Mouse (Mus musculus) midbrain, embryonic 10.5 days (tissue): ENCODE data around the gene Carhsp1. TPM values are rescaled to one million over a fixed set of nuclear protein-coding genes. Genes with fewer than 3 reads are reported as not detected.

Source experiments
- DNase-seq: peaks from one replicate; pipeline ENCODE4 v3.0.0-alpha.2; 2017; ENCODE audit warnings: low spot score
- H3K27ac ChIP-seq: fragments of 300-500 bp; sonication (generic); replicated peaks from 2 replicates; pipeline ENCODE4 v1.5.1; 2016; ENCODE audit warnings: mild to moderate bottlenecking
- H3K27me3 ChIP-seq: fragments of 300-500 bp; sonication (generic); 2 replicates; pipeline ENCODE4 v1.6.1; 2016; ENCODE audit warnings: low read depth, mild to moderate bottlenecking; ENCODE audit not compliant: poor library complexity, severe bottlenecking
- H3K36me3 ChIP-seq: fragments of 300-500 bp; sonication (generic); 2 replicates; pipeline ENCODE4 v1.6.1; 2016; ENCODE audit warnings: mild to moderate bottlenecking, moderate library complexity
- H3K4me1 ChIP-seq: fragments of 300-500 bp; sonication (generic); 2 replicates; pipeline ENCODE4 v1.6.1; 2016
- H3K4me3 ChIP-seq: fragments of 300-500 bp; sonication (generic); 2 replicates; pipeline ENCODE4 v1.5.1; 2016; ENCODE audit warnings: mild to moderate bottlenecking, moderate library complexity
- H3K9me3 ChIP-seq: fragments of 300-500 bp; sonication (generic); replicated peaks from 2 replicates; pipeline ENCODE4 v1.6.1; 2016; ENCODE audit warnings: mild to moderate bottlenecking
- whole genome bisulfite sequencing: fragments of 180-500 bp; shearing (Covaris S2); methylation state at CpG from one replicate; pipeline ENCODE4 v1.1.7; 2016; 5-methylcytosine and 5-hydroxymethylcytosine counted together
- polyA plus RNA-seq: library from polyadenylated mRNA; unstranded; fragments of >200 nt; fragmentation: Nextera tagmentation; extraction: Ambion mirVana; gene quantifications from 2 replicates; pipeline ENCODE4 v1.2.1, GENCODE M21; 2016

The Carhsp1 gene
- polyA plus RNA-seq, 1 experiment from 2014 or later, result 197 TPM

DNA sequence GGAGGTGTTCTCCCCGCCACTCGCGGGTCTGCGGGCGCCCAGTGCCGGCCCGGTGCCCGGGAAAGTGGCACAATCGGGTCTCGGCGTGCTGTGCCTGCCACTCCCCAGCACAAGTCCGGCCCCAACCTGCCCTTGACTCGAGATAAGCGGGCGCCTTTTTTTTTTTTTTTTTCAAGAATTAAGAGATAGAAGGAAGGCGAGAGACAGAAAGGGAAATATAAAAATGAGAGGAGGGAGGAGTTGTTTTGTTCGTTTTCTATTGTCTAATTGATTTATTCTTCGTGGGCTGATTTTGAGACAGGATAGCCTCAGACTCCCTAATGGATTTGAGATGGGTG lies 364 bp upstream of the Carhsp1 start:
- H3K9me3 ChIP-seq, result no peaks in the 10 kb centered on the region
- peaks cover 19% of the 10 kb centered on the region for H3K27me3 ChIP-seq
- WGBS, result 1% methylated on average over 18 of the region's 18 CpGs
- DNase-seq, result no peak
- peaks cover 20% of the 10 kb centered on the region for H3K36me3 ChIP-seq
- H3K4me1 ChIP-seq, result peaks cover 56% of the 10 kb centered on the region
- peak overlapping the region; percentile 66 for H3K4me3 ChIP-seq
- peak overlapping the region; percentile 89 for H3K27ac ChIP-seq

DNA sequence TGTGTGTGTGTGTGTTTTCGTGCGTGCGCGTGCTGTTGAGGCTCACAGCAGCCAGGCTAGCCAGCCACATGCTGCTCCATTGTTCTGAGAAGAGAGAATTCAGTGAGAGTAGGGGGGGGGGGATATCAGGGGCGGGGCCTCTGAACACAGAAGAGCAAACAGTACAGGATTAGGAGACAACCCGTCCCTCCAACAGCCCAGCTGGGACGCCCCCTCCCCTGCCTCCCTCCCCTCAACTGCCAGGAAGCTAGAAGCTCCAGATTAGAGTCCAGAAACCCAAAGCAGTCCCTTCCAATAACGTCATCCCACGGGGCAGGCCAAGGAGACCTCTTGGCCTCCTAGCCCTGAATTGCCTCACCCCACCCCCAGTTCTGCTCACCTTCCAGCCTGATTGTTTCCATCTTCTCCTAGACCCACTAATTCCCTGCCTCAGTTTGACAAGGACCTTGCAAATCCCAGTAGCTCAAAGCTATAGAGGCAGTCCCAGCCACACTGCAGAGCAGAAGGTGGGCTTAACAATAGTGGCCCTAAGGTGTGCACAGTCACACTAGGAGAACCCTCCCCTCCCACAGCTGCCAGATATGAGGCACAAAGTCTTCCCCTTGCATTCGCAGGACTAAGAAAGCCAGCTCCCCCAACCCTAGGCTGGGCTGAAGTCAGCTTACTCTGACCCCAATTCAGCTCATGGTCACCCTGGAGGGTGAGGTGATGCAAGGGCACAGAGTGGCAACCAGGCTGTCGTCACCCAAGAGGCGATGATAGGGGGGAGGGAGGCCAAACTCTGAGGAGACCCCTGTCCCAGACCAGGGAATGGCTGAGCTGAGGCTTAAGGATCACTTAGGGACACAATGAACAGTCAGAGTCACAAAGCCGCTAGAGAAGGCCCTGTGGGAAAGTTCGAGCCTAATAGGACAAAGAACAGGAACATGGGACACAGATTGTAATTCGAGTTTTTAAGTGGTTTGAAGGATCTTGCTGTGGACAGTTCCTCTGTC lies 1.6 kb downstream of the Carhsp1 start:
- peaks cover 19% of the 10 kb centered on the region for H3K27me3 ChIP-seq
- H3K9me3 ChIP-seq, result no peaks in the 10 kb centered on the region
- peak; percentile 84 for DNase-seq
- H3K4me3 ChIP-seq, result peak overlapping the region; percentile 66
- peaks cover 70% of the 10 kb centered on the region for H3K4me1 ChIP-seq
- peak overlapping the region; percentile 89 for H3K27ac ChIP-seq
- peaks cover 37% of the 10 kb centered on the region for H3K36me3 ChIP-seq
- 3% methylated on average over 14 of the region's 15 CpGs for WGBS

DNA sequence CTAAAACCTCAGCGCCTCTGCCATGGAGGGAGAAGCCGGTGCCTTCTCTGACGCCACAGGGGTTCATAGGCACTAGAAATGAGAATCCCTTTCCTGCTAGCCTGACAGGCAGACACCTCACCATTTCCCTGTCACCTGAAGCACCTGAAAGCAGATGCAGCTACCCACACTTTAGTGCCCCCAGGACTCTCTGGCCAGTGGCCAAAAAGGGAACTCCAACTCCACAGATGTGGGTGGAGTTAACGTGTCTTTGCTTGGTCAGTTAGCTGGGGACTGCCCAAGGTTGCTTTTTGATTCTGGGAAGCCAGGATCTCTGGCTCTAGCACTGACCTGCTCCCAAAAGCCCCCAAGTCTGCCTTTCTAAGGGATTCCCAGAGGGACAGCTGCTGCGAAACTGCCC lies 2.5 kb downstream of the Carhsp1 start:
- H3K27ac ChIP-seq, result peak overlapping the region; percentile 89
- H3K36me3 ChIP-seq, result peaks cover 45% of the 10 kb centered on the region
- H3K4me3 ChIP-seq, result peak overlapping the region; percentile 66
- WGBS, result 50% methylated on average over 5 of the region's 5 CpGs
- peaks cover 19% of the 10 kb centered on the region for H3K27me3 ChIP-seq
- no peaks in the 10 kb centered on the region for H3K9me3 ChIP-seq
- peaks cover 72% of the 10 kb centered on the region for H3K4me1 ChIP-seq
- DNase-seq, result no peak

DNA sequence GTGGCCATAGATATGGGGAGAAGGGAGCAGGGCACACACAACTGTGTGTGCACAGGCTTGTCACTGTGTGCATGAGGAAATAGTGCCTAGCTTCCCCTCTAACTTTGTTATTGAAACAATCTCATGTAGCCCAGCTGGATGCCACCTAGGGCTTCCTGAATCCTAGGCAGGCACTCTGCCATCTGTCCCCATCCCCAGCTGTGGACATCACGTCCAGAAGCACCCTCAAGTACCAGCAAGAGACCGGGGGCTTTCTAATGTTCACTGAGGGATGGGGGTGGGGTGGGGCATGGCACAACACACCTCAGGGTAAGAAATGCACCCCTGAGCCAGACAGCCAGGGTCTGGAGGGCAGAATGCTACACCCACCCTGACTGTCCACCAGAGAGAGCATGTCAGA lies 3.6 kb downstream of the Carhsp1 start:
- Histone ChIP-seq H3K27me3 (peaks cover 10% of the 10 kb centered on the region), H3K36me3 (peaks cover 55% of the 10 kb centered on the region), H3K4me1 (peaks cover 68% of the 10 kb centered on the region), H3K27ac (peak overlapping the region; percentile 89; the same call in 1 of the 2 replicates), H3K9me3 (no peaks in the 10 kb centered on the region), H3K4me3 (peak overlapping the region; percentile 5; the same call in 1 of the 2 replicates)
- 83% methylated on average over 2 of the region's 2 CpGs for WGBS
- no peak for DNase-seq

DNA sequence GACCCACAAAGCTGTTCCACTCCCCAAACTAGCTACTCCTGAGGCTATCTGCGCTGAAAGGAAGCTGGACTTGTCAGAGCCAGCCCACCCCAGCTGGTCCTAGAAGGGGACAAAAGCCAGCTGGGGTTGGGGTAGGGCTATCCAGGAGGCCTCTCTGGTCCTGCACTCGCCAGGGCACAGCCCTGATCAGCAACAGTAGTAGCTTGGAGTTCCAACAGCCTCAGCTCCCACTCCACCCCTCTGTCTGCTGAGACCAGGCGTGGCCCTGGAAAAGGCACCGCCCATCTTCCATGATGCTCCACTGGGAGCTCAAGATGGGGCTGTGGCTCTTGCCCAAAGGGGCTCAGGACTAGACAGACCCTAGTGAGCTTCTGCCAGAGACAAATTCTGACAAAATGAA lies 4.1 kb downstream of the Carhsp1 start:
- Histone ChIP-seq H3K9me3 (no peaks in the 10 kb centered on the region), H3K36me3 (peaks cover 61% of the 10 kb centered on the region), H3K4me3 (no peak overlapping the region), H3K27ac (peak overlapping the region; percentile 69), H3K27me3 (peaks cover 4% of the 10 kb centered on the region), H3K4me1 (peaks cover 68% of the 10 kb centered on the region)
- DNase-seq, result no peak
- 68% methylated on average over 4 of the region's 4 CpGs for WGBS

DNA sequence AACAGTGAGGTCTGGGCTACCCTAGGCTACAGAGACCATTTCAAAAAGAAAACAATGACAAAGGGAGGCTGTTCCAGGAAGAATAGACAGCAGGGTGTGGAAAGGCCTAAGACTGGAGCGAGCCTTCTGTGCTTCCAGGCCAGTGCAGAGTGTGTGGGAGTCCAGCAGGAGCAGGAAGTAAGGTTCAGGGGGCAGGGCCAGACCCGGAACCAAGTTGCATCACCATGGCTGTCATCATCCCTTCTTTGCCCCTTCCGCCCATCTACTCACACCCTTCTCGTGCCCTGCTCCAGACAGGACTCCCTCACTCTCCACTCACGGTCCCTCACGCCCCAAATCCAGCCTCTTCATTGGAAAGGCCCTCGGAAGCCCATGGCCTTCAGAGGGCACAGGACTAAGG lies 4.7 kb downstream of the Carhsp1 start:
- 87% methylated on average over 7 of the region's 7 CpGs for WGBS
- peaks cover 66% of the 10 kb centered on the region for H3K36me3 ChIP-seq
- H3K27me3 ChIP-seq, result no peaks in the 10 kb centered on the region
- H3K9me3 ChIP-seq, result no peaks in the 10 kb centered on the region
- peaks cover 65% of the 10 kb centered on the region for H3K4me1 ChIP-seq
- DNase-seq, result no peak
- no peak overlapping the region for H3K4me3 ChIP-seq
- H3K27ac ChIP-seq, result peak overlapping the region; percentile 69

DNA sequence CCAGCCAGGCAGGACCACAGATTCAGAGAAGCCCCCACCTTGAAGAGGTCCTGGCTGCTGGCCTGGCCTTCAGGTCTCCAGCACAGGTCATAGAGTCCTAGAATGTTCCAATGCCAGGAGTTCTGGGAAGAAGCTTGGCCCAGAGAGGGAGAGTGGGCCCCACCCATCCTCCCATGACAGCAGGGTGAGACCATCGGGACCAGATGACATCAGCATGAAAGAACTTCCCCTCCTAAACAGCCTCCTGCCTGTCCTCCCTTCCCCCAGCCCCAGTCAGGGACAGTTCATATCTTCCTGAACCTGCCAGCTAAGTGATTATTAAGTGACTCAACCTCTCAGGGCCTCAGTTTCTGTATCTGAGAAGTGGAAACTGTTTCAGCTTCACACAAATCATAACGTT lies 5.5 kb downstream of the Carhsp1 start:
- Histone ChIP-seq H3K4me3 (no peak overlapping the region), H3K36me3 (peaks cover 74% of the 10 kb centered on the region), H3K9me3 (no peaks in the 10 kb centered on the region), H3K27me3 (no peaks in the 10 kb centered on the region), H3K27ac (no peak overlapping the region; the same call in 1 of the 2 replicates), H3K4me1 (peaks cover 58% of the 10 kb centered on the region)
- 83% methylated on average over 2 of the region's 2 CpGs for WGBS
- no peak for DNase-seq

DNA sequence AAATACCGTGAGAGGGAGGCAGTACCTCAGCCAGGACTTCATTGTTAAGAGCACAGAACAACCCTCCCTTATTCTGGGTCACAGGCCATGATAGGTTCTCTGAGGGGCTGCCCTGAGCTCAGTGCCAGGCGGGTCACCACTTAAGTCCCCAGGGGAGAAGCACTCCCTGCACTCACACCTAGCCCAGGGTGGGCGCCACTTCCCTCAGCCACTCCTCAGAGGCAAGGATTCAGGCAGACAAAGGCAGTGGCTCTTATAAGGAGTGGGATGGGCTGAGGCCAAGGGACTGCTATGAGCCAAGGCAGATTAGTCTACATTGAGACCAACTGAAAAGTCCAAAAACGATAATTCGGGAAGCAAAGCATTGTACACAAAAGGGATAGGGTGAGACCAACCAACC lies 6.6 kb downstream of the Carhsp1 start:
- 89% methylated on average over 5 of the region's 5 CpGs for WGBS
- peaks cover 47% of the 10 kb centered on the region for H3K4me1 ChIP-seq

DNA sequence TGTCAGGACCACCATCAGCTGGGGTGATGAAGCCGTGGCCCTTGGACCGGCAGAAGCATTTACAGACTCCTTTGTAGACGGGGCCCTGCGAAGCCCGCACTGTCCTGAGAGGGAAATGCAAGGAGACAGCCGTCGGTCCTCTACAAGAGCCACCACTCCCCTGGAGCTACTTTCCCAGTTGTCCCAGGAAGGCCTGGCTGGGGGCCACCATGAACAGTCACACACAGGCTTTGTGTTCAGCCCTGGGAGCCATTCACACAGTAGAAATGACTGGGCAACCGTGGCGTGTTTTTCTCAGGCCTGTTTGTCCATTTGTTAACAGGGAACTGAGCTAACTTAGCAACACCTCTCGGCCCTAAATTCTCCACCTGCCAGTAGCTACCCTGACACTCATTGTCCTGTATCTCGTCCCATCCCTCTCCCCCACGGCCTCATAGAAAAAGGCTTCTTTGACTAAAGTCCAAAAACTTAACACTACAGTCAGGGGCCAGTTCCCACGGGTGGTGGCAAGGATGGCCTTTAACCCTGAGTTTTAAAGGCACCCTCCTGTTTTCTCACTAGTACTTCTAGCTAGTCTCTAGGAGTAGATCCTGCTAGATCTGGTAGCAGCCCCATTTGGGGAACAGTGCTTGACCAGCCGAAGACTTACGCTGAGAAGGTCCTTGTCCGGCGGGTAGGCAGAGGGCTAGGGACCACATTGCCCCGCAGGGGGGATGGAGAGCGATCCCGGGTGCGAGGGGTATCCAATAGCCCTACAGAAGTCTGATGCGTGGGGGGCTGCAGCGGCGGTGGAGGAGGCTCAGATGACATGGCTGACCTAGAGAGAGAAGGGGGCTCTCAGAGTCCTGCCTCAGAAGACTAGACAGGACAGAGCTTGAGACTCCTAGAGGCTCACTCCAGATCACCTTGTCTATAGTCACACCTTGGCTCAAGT lies 8.1 kb downstream of the Carhsp1 start:
- no peaks in the 10 kb centered on the region for H3K9me3 ChIP-seq
- H3K36me3 ChIP-seq, result peaks cover 93% of the 10 kb centered on the region
- WGBS, result 91% methylated on average over 24 of the region's 24 CpGs
- no peak for DNase-seq
- no peak overlapping the region for H3K4me3 ChIP-seq
- H3K27ac ChIP-seq, result no peak overlapping the region
- H3K27me3 ChIP-seq, result no peaks in the 10 kb centered on the region
- peaks cover 32% of the 10 kb centered on the region for H3K4me1 ChIP-seq

More for the DNA sequence above, 6.6 kb downstream of the Carhsp1 start:
- Histone ChIP-seq H3K27me3 (no peaks in the 10 kb centered on the region), H3K4me3 (no peak overlapping the region), H3K27ac (no peak overlapping the region; the same call in 1 of the 2 replicates), H3K36me3 (peaks cover 84% of the 10 kb centered on the region), H3K9me3 (no peaks in the 10 kb centered on the region)
- no peak for DNase-seq

DNA sequence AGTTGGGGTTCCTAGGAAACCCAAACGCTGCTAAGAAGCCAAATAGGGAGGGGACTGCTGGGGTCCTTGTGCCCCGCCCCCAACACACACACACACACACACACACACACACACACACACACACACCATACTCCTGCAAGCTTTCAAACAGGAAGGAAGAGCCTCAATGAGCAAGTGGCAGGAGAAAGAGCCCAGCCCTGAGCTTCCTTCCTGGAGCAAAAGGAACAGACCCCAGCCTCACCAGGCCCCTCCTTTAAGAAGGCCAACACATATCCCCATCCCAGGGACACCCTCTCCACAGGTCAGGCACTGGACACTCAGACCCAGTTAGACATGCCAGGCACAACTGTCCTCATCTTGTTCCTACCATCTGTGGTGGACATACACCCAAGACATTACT lies 8.9 kb downstream of the Carhsp1 start:
- no peak for DNase-seq
- H3K4me1 ChIP-seq, result peaks cover 23% of the 10 kb centered on the region
- no peaks in the 10 kb centered on the region for H3K27me3 ChIP-seq
- no peak overlapping the region for H3K4me3 ChIP-seq
- no peaks in the 10 kb centered on the region for H3K9me3 ChIP-seq
- WGBS, result 88% methylated on average over 2 of the region's 2 CpGs
- H3K36me3 ChIP-seq, result peaks cover 93% of the 10 kb centered on the region
- H3K27ac ChIP-seq, result no peak overlapping the region

DNA sequence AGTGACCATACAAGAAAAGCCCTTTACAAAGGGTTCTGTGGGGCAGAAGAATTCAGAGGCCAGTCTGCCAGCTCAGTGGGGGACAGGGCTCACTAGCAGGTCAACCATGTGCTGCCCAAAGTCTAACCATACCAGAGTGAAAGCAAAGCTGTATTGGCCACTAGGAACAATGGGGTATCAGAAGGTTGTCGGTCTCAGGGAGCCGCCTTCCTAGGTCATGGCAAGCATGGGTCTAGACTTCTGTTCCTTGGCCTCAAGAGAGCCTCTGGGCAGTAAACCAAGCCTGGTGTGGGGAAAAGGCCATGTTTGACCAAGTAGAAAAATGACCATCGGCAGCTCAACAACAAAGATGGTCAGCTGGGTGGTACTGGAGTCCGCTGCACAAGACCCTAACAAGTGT lies 13.2 kb downstream of the Carhsp1 start:
- peaks cover 93% of the 10 kb centered on the region for H3K36me3 ChIP-seq
- H3K27ac ChIP-seq, result no peak overlapping the region
- no peaks in the 10 kb centered on the region for H3K9me3 ChIP-seq
- WGBS, result 93% methylated on average over 4 of the region's 4 CpGs
- no peaks in the 10 kb centered on the region for H3K27me3 ChIP-seq
- DNase-seq, result no peak
- H3K4me1 ChIP-seq, result no peaks in the 10 kb centered on the region
- H3K4me3 ChIP-seq, result no peak overlapping the region

DNA sequence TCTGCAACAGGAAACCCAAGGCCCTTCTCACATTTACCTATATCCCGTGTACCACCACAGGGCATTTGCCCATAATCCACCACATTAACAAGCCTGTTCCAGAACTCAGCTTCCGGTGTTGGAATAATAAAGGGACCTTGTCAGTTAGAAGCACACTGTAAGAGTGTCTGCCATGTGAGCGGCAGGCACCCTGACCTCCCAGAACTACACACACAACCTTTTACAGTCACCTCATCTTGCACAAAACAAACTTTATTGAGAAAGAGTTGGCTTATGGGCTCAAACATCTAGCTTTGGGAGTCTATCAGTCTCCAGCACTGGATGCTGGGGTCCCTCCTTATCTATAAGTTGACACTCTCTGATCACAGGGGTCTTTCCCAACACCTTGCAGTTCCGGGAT lies 13.6 kb downstream of the Carhsp1 start:
- Histone ChIP-seq H3K4me3 (no peak overlapping the region), H3K4me1 (no peaks in the 10 kb centered on the region), H3K9me3 (no peaks in the 10 kb centered on the region), H3K27ac (no peak overlapping the region), H3K27me3 (no peaks in the 10 kb centered on the region), H3K36me3 (peaks cover 93% of the 10 kb centered on the region)
- 84% methylated on average over 4 of the region's 4 CpGs for WGBS
- DNase-seq, result no peak
